Mouse (Mus musculus): ENCODE data around the gene Ybx2.
A peak's percentile ranks its signal among the peaks of the same experiment; 100 is the strongest.

- TF ChIP-seq CTCF (conservative IDR thresholded peaks at IDR 0.05 in 1 of 2, IDR thresholded peaks at IDR 0.05 in 1 of 2; ENCODE audit: low read depth in 2 of 2, low read length in 2 of 2) (peak; percentile 45 to 99), POLR2A (IDR thresholded peaks at IDR 0.05; ENCODE audit: low read depth, low read length) (no peak)
Observed at GRCm38 (mm10) chr11:69934169-69934568, 1.4 kb upstream of the Ybx2 start.

Data from CH12.LX (cell line).